Mouse (Mus musculus): ENCODE results near the gene Wdr59. TPM values are rescaled to one million over a fixed set of nuclear protein-coding genes. Genes with fewer than 3 reads are reported as not detected.
A peak's percentile ranks its signal among the peaks of the same experiment; 100 is the strongest.

Wdr59 gene
- polyA plus RNA-seq, 1 experiment from 2014 or later: 7.8 TPM

DNA sequence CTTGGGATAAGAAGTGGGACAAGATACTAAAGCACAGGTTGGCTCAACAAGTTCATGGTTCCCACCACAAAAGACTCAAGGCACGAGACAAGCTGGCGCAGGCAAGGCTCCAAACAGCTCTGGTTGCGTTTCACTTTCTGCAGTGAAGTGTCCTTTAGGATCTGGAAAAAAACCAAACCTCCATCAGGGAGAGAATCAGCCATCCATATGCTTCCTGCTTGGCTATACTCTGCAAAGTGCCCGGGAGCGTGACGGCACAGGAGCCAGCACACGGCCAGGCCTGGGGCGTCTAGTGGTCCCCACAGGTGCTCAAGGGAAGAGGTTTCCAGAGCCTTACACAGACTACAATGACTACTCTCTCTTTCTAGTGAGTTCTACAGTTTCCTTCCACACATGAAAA, 41.2 kb downstream of the Wdr59 start:
- H3K4me1 ChIP-seq: no peaks in the 10 kb centered on the region
- no peak for ATAC-seq (ENCODE audit: insufficient number of reproducible peaks, insufficient read depth, low FRiP score, low TSS enrichment)
- no peak overlapping the region for H3K4me2 ChIP-seq (replicated peaks)
- 91% methylated on average over 8 of the region's 8 CpGs for WGBS
- H3K4me3 ChIP-seq: no peak overlapping the region
- peaks cover 45% of the 10 kb centered on the region for H3K36me3 ChIP-seq
- no peak overlapping the region for H3K9ac ChIP-seq
- no peak overlapping the region for H3K27ac ChIP-seq
- no peaks in the 10 kb centered on the region for H3K9me3 ChIP-seq
- H3K27me3 ChIP-seq: no peaks in the 10 kb centered on the region

DNA sequence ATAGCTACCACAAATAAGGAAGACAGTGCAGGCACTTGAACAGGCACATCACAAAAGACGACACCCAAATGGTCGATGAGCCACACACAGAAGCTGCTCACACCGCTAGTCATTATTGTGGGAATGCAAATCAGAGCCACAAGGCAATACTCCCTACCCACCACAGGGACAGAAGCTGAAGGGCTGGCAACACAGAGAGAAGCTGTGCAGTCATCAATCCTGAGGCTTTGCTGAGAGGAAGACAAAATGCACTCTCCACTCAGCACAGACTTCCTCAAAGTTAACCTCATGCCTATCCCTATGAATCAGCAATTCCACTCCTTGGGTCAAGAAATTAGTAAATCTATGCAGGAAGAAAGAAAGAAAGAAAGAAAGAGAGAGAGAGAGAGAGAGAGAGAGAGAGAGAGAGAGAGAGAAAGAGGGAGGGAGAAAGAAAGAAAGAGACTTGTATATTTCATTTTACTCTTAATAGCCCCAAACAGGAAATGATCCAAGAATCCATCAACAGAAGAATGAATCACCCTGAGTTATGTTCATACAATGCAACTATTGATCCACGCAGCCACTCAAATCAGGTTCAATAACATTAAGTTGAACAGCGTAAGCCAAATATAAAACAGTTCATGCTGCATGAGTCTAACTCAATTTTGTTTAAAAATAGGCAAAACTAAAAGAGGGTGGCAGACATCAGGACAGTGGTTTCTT, 44.0 kb downstream of the Wdr59 start:
- no peak for ATAC-seq (ENCODE audit: insufficient number of reproducible peaks, insufficient read depth, low FRiP score, low TSS enrichment)
- Histone ChIP-seq H3K27me3 (no peaks in the 10 kb centered on the region), H3K9ac (no peak overlapping the region), H3K4me3 (no peak overlapping the region), H3K4me1 (peaks cover 7% of the 10 kb centered on the region; the same call in 1 of the 2 replicates), H3K4me2 (replicated peaks) (no peak overlapping the region), H3K9me3 (no peaks in the 10 kb centered on the region), H3K36me3 (peaks cover 28% of the 10 kb centered on the region), H3K27ac (no peak overlapping the region)
- 86% methylated on average over 5 of the region's 5 CpGs for WGBS

DNA sequence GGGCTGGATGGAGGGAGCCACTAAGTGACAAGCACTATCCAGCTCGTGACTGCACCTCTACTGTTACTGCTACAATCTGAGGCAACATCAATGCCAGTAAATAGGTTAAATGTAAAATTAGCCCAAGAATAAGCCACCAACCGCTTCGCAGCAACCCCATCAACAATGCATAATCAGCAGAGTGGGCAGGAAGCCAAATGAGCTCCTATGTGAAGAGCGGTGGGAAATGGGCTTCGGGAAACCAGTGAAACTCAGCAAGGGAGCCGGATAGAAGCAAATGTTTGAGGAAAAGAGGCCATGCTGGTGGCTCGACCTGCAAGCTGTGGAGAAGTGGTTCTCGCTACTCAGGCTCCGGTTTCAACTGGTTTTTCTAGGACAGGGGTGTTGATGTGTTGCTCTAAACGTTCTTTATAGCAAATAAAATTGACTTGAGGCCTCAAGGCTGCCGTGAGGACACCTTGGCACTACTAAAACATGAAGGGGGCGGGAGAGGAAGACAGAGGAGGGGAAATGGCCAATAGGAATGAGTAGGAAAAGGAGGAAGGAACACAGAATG, 50.3 kb downstream of the Wdr59 start:
- no peak overlapping the region for H3K4me2 ChIP-seq (replicated peaks)
- no peak overlapping the region for H3K9ac ChIP-seq
- H3K9me3 ChIP-seq: no peaks in the 10 kb centered on the region
- H3K36me3 ChIP-seq: peaks cover 4% of the 10 kb centered on the region
- 80% methylated on average over 12 of the region's 12 CpGs for WGBS
- H3K27ac ChIP-seq: 0 out of 2 replicates have a peak overlapping the region, but pooled peaks have one; percentile 30
- H3K4me1 ChIP-seq: peaks cover 35% of the 10 kb centered on the region
- no peak for ATAC-seq (ENCODE audit: insufficient number of reproducible peaks, insufficient read depth, low FRiP score, low TSS enrichment)
- no peak overlapping the region for H3K4me3 ChIP-seq
- no peaks in the 10 kb centered on the region for H3K27me3 ChIP-seq

DNA sequence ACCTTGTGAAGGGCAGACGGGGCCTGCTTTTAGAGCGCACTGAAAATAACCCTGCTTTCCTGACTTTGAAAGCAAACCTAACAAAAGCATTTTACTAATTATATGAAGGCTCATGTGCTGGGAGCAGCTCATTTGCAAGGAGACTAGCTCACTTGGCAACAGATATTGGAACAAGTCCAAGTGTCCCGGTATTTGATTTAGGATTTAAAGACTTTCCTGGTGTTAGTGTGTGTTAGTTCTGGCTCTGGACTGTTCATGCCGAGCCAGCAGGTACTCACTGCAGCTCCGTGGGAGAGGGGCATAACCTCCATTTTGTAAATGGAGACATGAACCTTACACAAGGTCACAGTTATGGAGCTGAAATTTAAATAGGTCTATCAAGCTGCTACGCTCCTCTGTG, 52.9 kb downstream of the Wdr59 start:
- no peak overlapping the region for H3K9ac ChIP-seq
- H3K27me3 ChIP-seq: no peaks in the 10 kb centered on the region
- H3K27ac ChIP-seq: 0 out of 2 replicates have a peak overlapping the region, but pooled peaks have one; percentile 54
- peak; percentile 41; the same call in 1 of the 2 replicates for ATAC-seq (ENCODE audit: insufficient number of reproducible peaks, insufficient read depth, low FRiP score, low TSS enrichment)
- WGBS: 52% methylated on average over 6 of the region's 6 CpGs
- H3K36me3 ChIP-seq: peaks cover 4% of the 10 kb centered on the region
- peaks cover 28% of the 10 kb centered on the region for H3K4me1 ChIP-seq
- no peak overlapping the region for H3K4me2 ChIP-seq (replicated peaks)
- no peak overlapping the region for H3K4me3 ChIP-seq
- no peaks in the 10 kb centered on the region for H3K9me3 ChIP-seq

DNA sequence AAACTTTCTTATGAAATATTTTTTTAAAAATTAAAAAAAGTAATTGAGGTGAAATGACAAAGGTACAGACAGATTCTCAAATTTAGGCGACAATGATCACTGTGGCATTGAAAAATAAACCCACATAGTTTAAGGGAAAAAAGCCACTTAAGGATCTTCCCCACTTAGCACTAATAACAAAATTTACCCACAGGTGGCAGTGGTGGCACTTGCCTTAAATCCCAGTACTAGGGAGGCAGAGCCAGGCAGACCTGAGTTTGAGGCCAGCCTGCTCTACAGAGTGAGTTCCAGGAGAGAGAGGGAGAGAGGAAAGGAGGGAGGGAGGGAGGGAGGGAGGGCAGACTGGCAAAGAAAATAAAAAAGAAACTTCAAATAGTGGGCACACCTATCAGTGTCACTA, 56.6 kb downstream of the Wdr59 start:
- Histone ChIP-seq H3K4me2 (replicated peaks) (no peak overlapping the region), H3K27ac (no peak overlapping the region), H3K4me3 (no peak overlapping the region), H3K9me3 (no peaks in the 10 kb centered on the region), H3K9ac (no peak overlapping the region), H3K36me3 (peaks cover 12% of the 10 kb centered on the region), H3K4me1 (peaks cover 14% of the 10 kb centered on the region), H3K27me3 (no peaks in the 10 kb centered on the region)
- 89% methylated on average over 1 of the region's 1 CpGs for WGBS
- no peak for ATAC-seq (ENCODE audit: insufficient number of reproducible peaks, insufficient read depth, low FRiP score, low TSS enrichment)

DNA sequence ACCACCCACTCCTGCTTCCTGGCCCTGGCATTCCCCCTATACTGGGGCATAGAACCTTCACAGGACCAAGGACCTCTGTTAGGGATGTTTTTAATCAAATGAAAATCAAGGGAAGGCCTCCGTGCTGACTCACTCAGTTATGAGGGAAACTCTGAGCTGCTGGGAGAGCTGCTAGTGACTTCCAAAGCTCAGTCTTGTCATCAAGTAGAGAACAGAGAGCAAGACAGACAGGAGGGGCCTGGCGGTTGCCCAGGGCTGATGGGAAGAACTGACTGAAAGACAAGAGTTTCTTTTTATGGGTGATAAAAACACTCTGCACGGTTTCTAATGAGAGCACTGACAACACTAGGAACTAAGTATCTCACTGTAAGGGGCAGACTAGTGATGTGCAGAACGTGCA, 57.4 kb downstream of the Wdr59 start:
- Histone ChIP-seq H3K27me3 (no peaks in the 10 kb centered on the region), H3K4me2 (replicated peaks) (no peak overlapping the region), H3K36me3 (peaks cover 14% of the 10 kb centered on the region; the same call in 1 of the 2 replicates), H3K4me1 (peaks cover 10% of the 10 kb centered on the region; the same call in 1 of the 2 replicates), H3K4me3 (no peak overlapping the region), H3K27ac (no peak overlapping the region), H3K9me3 (no peaks in the 10 kb centered on the region), H3K9ac (no peak overlapping the region)
- no peak for ATAC-seq (ENCODE audit: insufficient number of reproducible peaks, insufficient read depth, low FRiP score, low TSS enrichment)
- WGBS: 72% methylated on average over 4 of the region's 4 CpGs

DNA sequence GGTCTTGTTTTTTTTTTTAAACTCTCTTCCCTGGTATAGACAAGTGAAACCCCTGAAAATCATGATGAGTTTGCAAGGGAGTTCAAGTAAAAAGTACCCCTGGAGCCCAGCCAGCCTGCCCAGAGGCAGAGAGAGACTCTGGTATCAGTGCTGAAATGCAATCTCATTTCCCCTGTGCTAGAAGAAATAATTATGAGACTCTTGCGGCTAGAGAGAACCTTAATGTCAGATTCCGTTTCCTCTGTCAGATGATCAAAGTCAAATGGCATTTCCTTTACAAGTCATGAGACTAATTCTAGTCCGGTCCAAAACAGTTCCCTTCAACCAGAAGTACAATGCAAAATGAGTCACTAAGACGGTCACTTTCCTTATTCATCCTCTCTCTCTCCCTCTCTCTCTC, 72.2 kb downstream of the Wdr59 start:
- H3K4me3 ChIP-seq: no peak overlapping the region
- no peaks in the 10 kb centered on the region for H3K27me3 ChIP-seq
- no peak overlapping the region for H3K9ac ChIP-seq
- ATAC-seq (ENCODE audit: insufficient number of reproducible peaks, insufficient read depth, low FRiP score, low TSS enrichment): no peak
- 35% methylated on average over 4 of the region's 4 CpGs for WGBS
- 0 out of 2 replicates have a peak overlapping the region, but pooled peaks have one; percentile 50 for H3K27ac ChIP-seq
- no peaks in the 10 kb centered on the region for H3K9me3 ChIP-seq
- peaks cover 7% of the 10 kb centered on the region for H3K36me3 ChIP-seq
- no peak overlapping the region for H3K4me2 ChIP-seq (replicated peaks)
- H3K4me1 ChIP-seq: peaks cover 6% of the 10 kb centered on the region

DNA sequence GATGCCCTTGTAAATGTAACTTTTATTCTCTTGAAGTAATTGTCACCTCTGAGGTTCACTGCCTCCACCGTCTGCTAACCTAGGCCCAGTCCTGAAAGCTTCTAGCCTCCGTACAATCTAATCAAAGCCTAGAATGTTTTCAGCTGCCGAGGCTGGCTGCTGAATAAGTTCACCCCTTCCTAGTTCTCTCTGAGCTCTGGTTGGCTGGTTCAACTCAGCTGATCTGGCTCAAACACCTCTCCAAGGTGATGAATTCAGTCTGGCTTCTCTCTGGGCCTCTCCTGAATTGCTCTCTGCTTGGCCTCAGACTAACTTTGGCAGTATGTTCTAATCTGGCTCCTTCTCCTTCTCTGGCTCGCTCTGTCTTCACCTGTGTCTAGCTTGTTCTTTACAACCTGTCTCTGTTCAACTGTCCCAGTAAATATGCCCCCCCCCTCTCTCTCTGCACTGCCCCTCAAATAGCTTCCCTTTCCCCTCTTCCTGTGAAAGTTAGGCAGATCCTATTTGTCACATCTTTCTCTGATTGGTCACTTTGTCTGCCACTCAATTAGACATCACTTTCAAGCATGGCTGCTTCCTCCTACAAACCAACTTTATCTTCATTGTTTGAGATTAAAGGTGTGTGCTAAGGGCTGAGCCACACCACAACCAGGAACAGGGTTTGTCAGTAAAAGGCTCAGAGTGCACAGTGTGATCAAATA, 75.8 kb downstream of the Wdr59 start:
- no peak for ATAC-seq (ENCODE audit: insufficient number of reproducible peaks, insufficient read depth, low FRiP score, low TSS enrichment)
- peaks cover 7% of the 10 kb centered on the region for H3K36me3 ChIP-seq
- H3K4me1 ChIP-seq: no peaks in the 10 kb centered on the region; the same call in 1 of the 2 replicates
- no peak overlapping the region for H3K9ac ChIP-seq
- H3K27me3 ChIP-seq: no peaks in the 10 kb centered on the region
- H3K4me2 ChIP-seq (replicated peaks): no peak overlapping the region
- no peaks in the 10 kb centered on the region for H3K9me3 ChIP-seq
- H3K4me3 ChIP-seq: no peak overlapping the region
- H3K27ac ChIP-seq: no peak overlapping the region
- WGBS: 70% methylated on average over 4 of the region's 4 CpGs

DNA sequence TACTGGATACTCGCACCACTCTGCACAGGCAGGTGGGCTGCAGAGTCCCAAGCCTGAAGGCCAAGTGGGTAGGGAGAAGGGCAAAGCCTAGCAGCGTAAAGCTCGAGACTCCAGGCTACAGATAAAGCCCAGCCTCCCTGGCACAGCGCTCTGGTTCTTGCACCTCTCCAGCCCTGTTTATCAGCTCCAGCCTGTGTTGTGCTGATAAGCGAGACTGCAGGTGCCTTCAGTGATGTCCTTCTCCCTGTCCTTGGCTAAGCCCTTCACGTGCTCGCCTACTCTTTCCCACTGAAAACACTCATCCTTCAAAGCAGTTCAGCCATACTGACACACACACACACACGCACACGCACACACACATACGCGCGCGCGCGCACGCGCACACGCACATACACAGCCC, 76.3 kb downstream of the Wdr59 start:
- WGBS: 87% methylated on average over 18 of the region's 18 CpGs
- Histone ChIP-seq H3K9me3 (no peaks in the 10 kb centered on the region), H3K4me2 (replicated peaks) (no peak overlapping the region), H3K36me3 (peaks cover 3% of the 10 kb centered on the region; the same call in 1 of the 2 replicates), H3K9ac (no peak overlapping the region), H3K27me3 (no peaks in the 10 kb centered on the region), H3K4me3 (no peak overlapping the region), H3K27ac (no peak overlapping the region), H3K4me1 (no peaks in the 10 kb centered on the region; the same call in 1 of the 2 replicates)
- ATAC-seq (ENCODE audit: insufficient number of reproducible peaks, insufficient read depth, low FRiP score, low TSS enrichment): no peak

DNA sequence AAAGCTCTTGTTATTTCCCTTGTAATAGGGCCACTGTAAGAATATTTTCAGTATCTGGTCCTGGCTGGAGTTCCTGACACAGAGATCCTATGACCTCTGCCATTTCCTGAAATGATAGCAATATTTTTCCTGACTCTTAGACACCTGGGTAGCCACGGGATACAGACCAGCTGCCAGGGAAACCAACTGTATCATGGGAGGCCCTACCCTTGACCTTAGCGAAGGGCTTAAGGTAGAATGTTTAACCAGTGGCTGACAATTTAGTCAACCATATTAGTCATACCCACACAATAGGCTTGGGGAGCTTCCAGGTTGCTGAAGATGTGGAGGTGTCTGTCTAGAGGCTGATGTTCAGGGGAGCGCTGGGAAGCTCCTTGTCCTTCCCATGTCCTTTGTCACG, 77.6 kb downstream of the Wdr59 start:
- Histone ChIP-seq H3K27me3 (no peaks in the 10 kb centered on the region), H3K4me2 (replicated peaks) (no peak overlapping the region), H3K36me3 (no peaks in the 10 kb centered on the region), H3K9me3 (no peaks in the 10 kb centered on the region), H3K27ac (no peak overlapping the region), H3K4me3 (no peak overlapping the region), H3K9ac (no peak overlapping the region), H3K4me1 (no peaks in the 10 kb centered on the region)
- ATAC-seq (ENCODE audit: insufficient number of reproducible peaks, insufficient read depth, low FRiP score, low TSS enrichment): no peak
- 80% methylated on average over 4 of the region's 4 CpGs for WGBS

DNA sequence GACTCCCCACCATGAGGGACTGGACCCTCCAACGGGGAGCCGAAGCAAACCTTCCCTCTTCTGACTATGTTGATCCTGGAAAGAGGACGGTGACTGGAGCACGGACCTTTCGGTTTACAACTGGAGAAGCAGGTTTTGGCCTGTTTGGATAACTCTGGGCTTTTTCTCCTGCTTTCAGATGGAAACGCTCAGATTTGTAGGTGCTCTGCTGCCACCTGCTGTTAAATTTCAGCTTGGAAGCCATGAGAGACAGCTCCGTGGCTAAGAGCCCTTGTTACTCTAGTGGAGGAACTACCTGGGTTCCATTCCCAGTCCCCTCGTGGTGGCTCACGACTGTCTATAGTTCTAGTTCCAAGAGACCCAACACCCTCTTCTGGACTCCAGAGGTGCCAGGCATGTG, 82.7 kb downstream of the Wdr59 start:
- Histone ChIP-seq H3K4me1 (no peaks in the 10 kb centered on the region), H3K27me3 (no peaks in the 10 kb centered on the region), H3K4me3 (no peak overlapping the region), H3K9ac (no peak overlapping the region), H3K27ac (no peak overlapping the region), H3K36me3 (no peaks in the 10 kb centered on the region), H3K4me2 (replicated peaks) (no peak overlapping the region), H3K9me3 (no peaks in the 10 kb centered on the region)
- ATAC-seq (ENCODE audit: insufficient number of reproducible peaks, insufficient read depth, low FRiP score, low TSS enrichment): no peak
- WGBS: 21% methylated on average over 9 of the region's 9 CpGs
